ENCODE assay signal across 9 mouse cellular contexts in the genomic region with DNA sequence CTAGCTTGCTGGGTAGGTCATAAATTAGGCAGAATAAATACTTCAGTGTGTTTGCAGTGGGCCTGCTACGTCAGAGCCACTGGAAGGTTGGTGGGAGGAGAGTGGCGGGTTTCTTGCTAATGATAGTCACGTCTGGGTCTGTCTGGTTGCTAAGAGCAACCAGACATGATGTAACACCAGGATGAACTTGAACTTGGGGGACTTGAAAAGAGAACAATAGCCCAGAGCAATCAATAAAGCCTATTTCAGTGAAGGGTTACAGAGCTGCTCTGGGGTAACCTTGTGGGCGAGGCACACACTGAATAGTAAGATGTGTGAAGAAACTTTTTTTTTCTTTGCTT.
DNase-seq lines count a peak whose midpoint lies in the region; ATAC-seq and TF ChIP-seq lines count a peak whose summit lies in the region.
"Had no signal": no experiment of that assay in that cellular context is flagged by ENCODE, and none has a peak within 500 bp of the region (broad histone marks: within the 10 kb centered on the region; RNA-seq: fewer than 3 reads in every experiment).

No protein-coding gene starts in this region.

- H3ac ChIP-seq in myocyte (ENCODE audit: control insufficient read depth, insufficient read length) = no peak overlapping the region

- no peaks in the 10 kb centered on the region for H3K79me2 ChIP-seq in liver, adult 2 months (ENCODE audit: control insufficient read depth, insufficient read depth, low read length)
- no peaks in the 10 kb centered on the region for H3K79me2 ChIP-seq in myocyte (ENCODE audit: control insufficient read depth, insufficient read depth)

- no peak for TF ChIP-seq CTCF in liver, adult 2 months (IDR thresholded peaks at IDR 0.05; ENCODE audit: low read depth, low read length)

- DNase-seq in liver, adult 2 months (ENCODE audit: extremely low read depth, low read depth, low spot score) = peak; percentile 52
- peak; percentile 74 for DNase-seq in fat pad, adult 2 months (ENCODE audit: extremely low read depth, low read depth, low spot score)
- DNase-seq in gastrocnemius, adult 18-20 months (ENCODE audit: low spot score) = no peak
- DNase-seq in adrenal gland, postnatal 25 days = no peak
- DNase-seq in kidney, postnatal 25 days = no peak

- H3K9ac ChIP-seq in liver, adult 2 months (ENCODE audit: low read depth, low read length) = no peak overlapping the region
- no peak overlapping the region for H3K9ac ChIP-seq in liver, embryonic 12.5 days
- H3K9ac ChIP-seq in intestine, embryonic 15.5 days = no peak overlapping the region

- no peak for TF ChIP-seq POLR2A in liver, adult 2 months (IDR thresholded peaks at IDR 0.05; ENCODE audit: extremely low read depth, insufficient read depth, low read length)
- no peak for TF ChIP-seq POLR2A in myocyte (IDR thresholded peaks at IDR 0.05; ENCODE audit: insufficient read length, low read depth)

- WGBS in liver, adult 2 months = 35% methylated on average over 4 of the region's 4 CpGs
- 37% methylated on average over 4 of the region's 4 CpGs for WGBS in liver, embryonic 12.5 days (ENCODE audit: insufficient replicate concordance)
- WGBS in intestine, embryonic 15.5 days = 17% methylated on average over 4 of the region's 4 CpGs

- no peak overlapping the region; the same call in 1 of the 2 replicates for H3K27ac ChIP-seq in liver, adult 2 months (replicated peaks; ENCODE audit: insufficient read depth, low read depth, low read length)
- H3K27ac ChIP-seq in liver, embryonic 12.5 days = no peak overlapping the region
- H3K27ac ChIP-seq in intestine, embryonic 15.5 days = peak overlapping the region; percentile 25

- no peaks in the 10 kb centered on the region for H3K9me3 ChIP-seq in liver, embryonic 12.5 days (replicated peaks)
- H3K9me3 ChIP-seq in intestine, embryonic 15.5 days = no peaks in the 10 kb centered on the region
- H3K9me3 ChIP-seq: megakaryocyte, embryonic 14.5 days had no signal

- no peak overlapping the region for H3K4me3 ChIP-seq in liver, adult 2 months (ENCODE audit: insufficient read depth, low read depth, low read length)
- no peak overlapping the region for H3K4me3 ChIP-seq in liver, embryonic 12.5 days
- H3K4me3 ChIP-seq in intestine, embryonic 15.5 days (replicated peaks) = no peak overlapping the region
- H3K4me3 ChIP-seq in myocyte = no peak overlapping the region
- H3K4me3 ChIP-seq: megakaryocyte, embryonic 14.5 days had no signal

- no peaks in the 10 kb centered on the region for H3K27me3 ChIP-seq in liver, adult 2 months (ENCODE audit: control insufficient read depth, insufficient read depth, low read length)
- H3K27me3 ChIP-seq in liver, embryonic 12.5 days (replicated peaks) = peaks cover 28% of the 10 kb centered on the region; the same call in 1 of the 2 replicates
- no peaks in the 10 kb centered on the region for H3K27me3 ChIP-seq in intestine, embryonic 15.5 days (replicated peaks)
- no peaks in the 10 kb centered on the region for H3K27me3 ChIP-seq in myocyte (ENCODE audit: control insufficient read depth, insufficient read depth, insufficient read length)

- H3K4me1 ChIP-seq in liver, adult 2 months (ENCODE audit: control insufficient read depth, insufficient read depth, low read length) = peaks cover 8% of the 10 kb centered on the region
- H3K4me1 ChIP-seq in liver, embryonic 12.5 days = peaks cover 15% of the 10 kb centered on the region
- peaks cover 28% of the 10 kb centered on the region for H3K4me1 ChIP-seq in intestine, embryonic 15.5 days (replicated peaks)

- H3K4me2 ChIP-seq in liver, embryonic 12.5 days = no peak overlapping the region
- no peak overlapping the region for H3K4me2 ChIP-seq in intestine, embryonic 15.5 days (replicated peaks)
- peak overlapping the region; percentile 30 for H3K4me2 ChIP-seq in myocyte (ENCODE audit: low read depth)

- peaks cover 8% of the 10 kb centered on the region for H3K36me3 ChIP-seq in liver, adult 2 months (ENCODE audit: control insufficient read depth, insufficient read depth, low read length)
- no peaks in the 10 kb centered on the region for H3K36me3 ChIP-seq in liver, embryonic 12.5 days
- no peaks in the 10 kb centered on the region for H3K36me3 ChIP-seq in intestine, embryonic 15.5 days
- no peaks in the 10 kb centered on the region for H3K36me3 ChIP-seq in myocyte (ENCODE audit: control insufficient read depth, insufficient read depth)

- no peak for ATAC-seq in liver, embryonic 12.5 days
- ATAC-seq in intestine, embryonic 15.5 days = peak; percentile 70

TF ChIP-seq in myocyte, 11 proteins besides CTCF, POLR2A, EP300 and RAD21:
- TF ChIP-seq MYOG (IDR thresholded peaks at IDR 0.05; ENCODE audit: control insufficient read depth in 1 of 3, insufficient read depth in 1 of 3, insufficient read length in 2 of 3, low read depth in 2 of 3) (no peak), CEBPB (IDR thresholded peaks at IDR 0.05; ENCODE audit: insufficient read depth, poor library complexity, severe bottlenecking) (no peak)

Comparison
In these comparisons a context has a peak if more than half of its experiments do, and no peak if none do; other contexts are left out.
1. DNase-seq: peak in liver, adult 2 months (single experiment) and fat pad, adult 2 months (single experiment); none in gastrocnemius, adult 18-20 months (single experiment), adrenal gland, postnatal 25 days (single experiment) and kidney, postnatal 25 days (0 of 2).